Mouse (Mus musculus) testis, adult 2 months (tissue): ENCODE results near the gene Pigv. TPM values are rescaled to one million over a fixed set of nuclear protein-coding genes. Genes with fewer than 3 reads are reported as not detected.

Source experiments
- H3K27ac ChIP-seq: fragments of 200-500 bp; 2 replicates; pipeline ENCODE4 v1.5.1; 2012; ENCODE audit warnings: low read depth, low read length; ENCODE audit not compliant: control insufficient read depth, insufficient read depth
- H3K27me3 ChIP-seq: fragments of 200-500 bp; 2 replicates; pipeline ENCODE4 v1.6.1; 2012; ENCODE audit warnings: mild to moderate bottlenecking, low read length, moderate library complexity; ENCODE audit not compliant: control insufficient read depth, insufficient read depth
- H3K36me3 ChIP-seq: fragments of 200-500 bp; 2 replicates; pipeline ENCODE4 v1.6.1; 2012; ENCODE audit warnings: mild to moderate bottlenecking, low read length; ENCODE audit not compliant: control insufficient read depth, insufficient read depth
- H3K4me1 ChIP-seq: fragments of 200-500 bp; 2 replicates; pipeline ENCODE4 v1.6.1; 2012; ENCODE audit warnings: low read length; ENCODE audit not compliant: control insufficient read depth, insufficient read depth
- H3K4me3 ChIP-seq: fragments of 200-500 bp; 2 replicates; pipeline ENCODE4 v1.5.1; 2012; ENCODE audit warnings: low read depth, mild to moderate bottlenecking, low read length, moderate library complexity, mixed read lengths; ENCODE audit not compliant: control insufficient read depth
- CTCF ChIP-seq: fragments of 200-500 bp; IDR thresholded peaks from 2 replicates; pipeline ENCODE4 v1.5.1; 2012; ENCODE audit warnings: low read depth, mild to moderate bottlenecking, inconsistent platforms, low read length, moderate library complexity; ENCODE audit not compliant: control insufficient read depth, insufficient read depth, insufficient replicate concordance
- POLR2A ChIP-seq: fragments of 200-500 bp; IDR thresholded peaks from 2 replicates; pipeline ENCODE4 v1.6.1; 2012; ENCODE audit warnings: low read depth, mild to moderate bottlenecking, inconsistent platforms, low read length, moderate library complexity; ENCODE audit not compliant: control insufficient read depth
- polyA plus RNA-seq: library from polyadenylated mRNA; depleted of rRNA; stranded (reverse); fragments of >200 nt; gene quantifications from 2 replicates; pipeline ENCODE4 v1.2.3, GENCODE M21; 2012

The Pigv gene
- polyA plus RNA-seq, 1 experiment = 8.7 TPM

- H3K4me3 ChIP-seq = peak overlapping the region; percentile 72
- H3K36me3 ChIP-seq = no peaks in the 10 kb centered on the region
- H3K27me3 ChIP-seq = no peaks in the 10 kb centered on the region
- no peak for TF ChIP-seq POLR2A
- H3K27ac ChIP-seq = peak overlapping the region; percentile 73
- no peaks in the 10 kb centered on the region; the same call in none of the 2 replicates for H3K4me1 ChIP-seq
Observed at GRCm38 (mm10) chr4:133705062-133705461, 32.6 kb upstream of the Pigv start.

GRCm38 (mm10) chr4:133700905-133701368 lies 28.5 kb upstream of the Pigv start:
- Histone ChIP-seq H3K4me1 (no peaks in the 10 kb centered on the region; the same call in none of the 2 replicates), H3K27me3 (no peaks in the 10 kb centered on the region), H3K4me3 (no peak overlapping the region), H3K36me3 (no peaks in the 10 kb centered on the region), H3K27ac (no peak overlapping the region)
- TF ChIP-seq POLR2A = no peak

GRCm38 (mm10) chr4:133695363-133695762 lies 22.9 kb upstream of the Pigv start:
- Histone ChIP-seq H3K36me3 (peaks cover 4% of the 10 kb centered on the region), H3K27ac (no peak overlapping the region), H3K4me1 (no peaks in the 10 kb centered on the region), H3K27me3 (no peaks in the 10 kb centered on the region), H3K4me3 (no peak overlapping the region)
- TF ChIP-seq CTCF (no peak), POLR2A (no peak)

GRCm38 (mm10) chr4:133690252-133690651 lies 17.8 kb upstream of the Pigv start:
- TF ChIP-seq POLR2A (no peak), CTCF (no peak)
- Histone ChIP-seq H3K4me3 (no peak overlapping the region), H3K27ac (no peak overlapping the region), H3K36me3 (peaks cover 3% of the 10 kb centered on the region), H3K4me1 (no peaks in the 10 kb centered on the region; the same call in 1 of the 2 replicates), H3K27me3 (no peaks in the 10 kb centered on the region)

DNA sequence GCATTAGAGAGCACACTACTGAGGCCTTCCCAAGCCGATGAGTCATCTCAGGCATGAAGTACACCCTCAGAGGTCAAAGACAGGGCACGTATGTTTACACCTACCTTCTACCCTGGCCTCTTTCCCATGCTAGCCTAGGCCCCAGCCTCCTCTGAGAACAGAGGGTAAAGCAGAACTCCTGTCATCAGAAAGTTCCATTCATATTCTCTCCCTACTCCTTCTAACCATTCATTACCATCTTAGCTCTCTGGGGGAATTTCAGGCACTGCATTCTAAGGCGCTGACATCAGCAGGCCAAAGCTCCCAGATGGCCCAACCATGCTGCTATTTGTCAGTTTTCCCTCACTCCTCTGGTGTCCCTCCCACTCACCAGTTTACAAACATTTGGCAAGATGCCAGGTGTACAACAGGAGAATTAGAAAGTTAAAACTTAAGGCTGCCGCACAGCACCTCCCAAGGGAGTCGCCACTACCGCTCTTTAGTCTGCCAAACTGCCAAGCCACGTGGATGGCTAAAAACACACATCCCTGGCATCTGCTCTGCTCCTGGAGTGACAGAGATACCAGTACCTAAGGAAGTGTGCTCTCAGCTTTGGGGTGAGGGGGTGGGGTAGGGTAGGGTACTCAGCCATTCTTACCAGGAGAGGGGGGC lies 16.1 kb upstream of the Pigv start:
- H3K36me3 ChIP-seq = peaks cover 2% of the 10 kb centered on the region
- no peaks in the 10 kb centered on the region; the same call in 1 of the 2 replicates for H3K4me1 ChIP-seq
- no peaks in the 10 kb centered on the region for H3K27me3 ChIP-seq
- H3K4me3 ChIP-seq = no peak overlapping the region
- no peak for TF ChIP-seq POLR2A
- H3K27ac ChIP-seq = no peak overlapping the region

GRCm38 (mm10) chr4:133687126-133687525 lies 14.7 kb upstream of the Pigv start:
- Histone ChIP-seq H3K4me1 (no peaks in the 10 kb centered on the region; the same call in 1 of the 2 replicates), H3K36me3 (peaks cover 2% of the 10 kb centered on the region), H3K27me3 (no peaks in the 10 kb centered on the region), H3K4me3 (no peak overlapping the region), H3K27ac (no peak overlapping the region)
- TF ChIP-seq CTCF = no peak
- TF ChIP-seq POLR2A = no peak

- Histone ChIP-seq H3K4me1 (no peaks in the 10 kb centered on the region; the same call in 1 of the 2 replicates), H3K27me3 (no peaks in the 10 kb centered on the region), H3K36me3 (peaks cover 2% of the 10 kb centered on the region), H3K4me3 (no peak overlapping the region), H3K27ac (no peak overlapping the region)
- TF ChIP-seq POLR2A (no peak), CTCF (no peak)
Observed at GRCm38 (mm10) chr4:133686512-133686911, 14.1 kb upstream of the Pigv start.
